ENCODE assay signal across 20 mouse cellular contexts in genomic region chr10:65912518-65912917, GRCm38 (mm10).
DNase-seq lines count a peak whose midpoint lies in the region; ATAC-seq and TF ChIP-seq lines count a peak whose summit lies in the region.
"Had no signal": no experiment of that assay in that cellular context is flagged by ENCODE, and none has a peak within 500 bp of the region (broad histone marks: within the 10 kb centered on the region; RNA-seq: fewer than 3 reads in every experiment).

No protein-coding gene starts in this region.

- no peak overlapping the region for H3K4me2 ChIP-seq in stomach, postnatal 0 days (replicated peaks; ENCODE audit: low read depth)
- H3K4me2 ChIP-seq: embryonic facial prominence, embryonic 12.5 days; forebrain, embryonic 12.5 days had no signal

- H3K9me3 ChIP-seq in stomach, postnatal 0 days (ENCODE audit: control insufficient read depth, low read length): no peaks in the 10 kb centered on the region
- H3K9me3 ChIP-seq: embryonic facial prominence, embryonic 10.5 days; embryonic facial prominence, embryonic 12.5 days; forebrain, embryonic 10.5 days; forebrain, embryonic 12.5 days had no signal

- intact Hi-C loops in gastrocnemius, postnatal 36 days (cut with DNase I): no loop called here

- no peak for TF ChIP-seq EP300 in stomach, postnatal 0 days (optimal IDR thresholded peaks at IDR 0.05)

- TF ChIP-seq CTCF in stomach, postnatal 0 days (IDR thresholded peaks at IDR 0.05; ENCODE audit: low read depth): no peak

- H3K9ac ChIP-seq in stomach, postnatal 0 days (ENCODE audit: low read length): no peak overlapping the region
- H3K9ac ChIP-seq: embryonic facial prominence, embryonic 12.5 days; forebrain, embryonic 12.5 days had no signal

- H3K36me3 ChIP-seq in stomach, postnatal 0 days (ENCODE audit: control insufficient read depth, insufficient read depth, low read length): no peaks in the 10 kb centered on the region
- H3K36me3 ChIP-seq: embryonic facial prominence, embryonic 10.5 days; embryonic facial prominence, embryonic 12.5 days; forebrain, embryonic 10.5 days; forebrain, embryonic 12.5 days had no signal

- H3K4me3 ChIP-seq in stomach, postnatal 0 days (ENCODE audit: low read depth, low read length): no peak overlapping the region
- H3K4me3 ChIP-seq: embryonic facial prominence, embryonic 10.5 days; embryonic facial prominence, embryonic 12.5 days; forebrain, embryonic 10.5 days; forebrain, embryonic 12.5 days had no signal

- H3K27ac ChIP-seq in stomach, postnatal 0 days (replicated peaks): no peak overlapping the region
- H3K27ac ChIP-seq: embryonic facial prominence, embryonic 10.5 days; embryonic facial prominence, embryonic 12.5 days; forebrain, embryonic 10.5 days; forebrain, embryonic 12.5 days had no signal

- no peaks in the 10 kb centered on the region for H3K4me1 ChIP-seq in stomach, postnatal 0 days (replicated peaks; ENCODE audit: control insufficient read depth, insufficient read depth)
- H3K4me1 ChIP-seq: embryonic facial prominence, embryonic 10.5 days; embryonic facial prominence, embryonic 12.5 days; forebrain, embryonic 12.5 days had no signal

- 83% methylated on average over 6 of the region's 6 CpGs for WGBS in stomach, postnatal 0 days

- no peaks in the 10 kb centered on the region for H3K27me3 ChIP-seq in stomach, postnatal 0 days (ENCODE audit: control insufficient read depth, insufficient read depth, low read length)
- H3K27me3 ChIP-seq: embryonic facial prominence, embryonic 12.5 days; forebrain, embryonic 12.5 days had no signal

- DNase-seq in layer of hippocampus, adult 9-10 months (ENCODE audit: low spot score): peak; percentile 4
- DNase-seq in layer of hippocampus, postnatal 25 days (ENCODE audit: extremely low spot score in 1 of 2, low spot score in 1 of 2): no peak
- peak; percentile 51 for DNase-seq in brain, adult 2 months (ENCODE audit: low read depth, low spot score)
- peak; percentile 9 for DNase-seq in fibroblast of lung, adult 2 months (ENCODE audit: low read depth)
- no peak for DNase-seq in gastrocnemius, postnatal 36 days
- no peak for DNase-seq in stomach, postnatal 0 days (ENCODE audit: low spot score)
- DNase-seq: adrenal gland, adult 2 months; adrenal gland, postnatal 10 days; adrenal gland, postnatal 25 days; cerebellum, adult 11-12 months; cerebellum, adult 2 months; cerebellum, adult 9-10 months; cerebellum, postnatal 10 days; cerebellum, postnatal 25 days had no signal

- ATAC-seq in stomach, postnatal 0 days (ENCODE audit: low FRiP score, low TSS enrichment): no peak
- ATAC-seq: forebrain, embryonic 14.5 days; forebrain, embryonic 16.5 days had no signal

Comparison
In these comparisons a context has a peak if more than half of its experiments do, and no peak if none do; other contexts are left out.
1. DNase-seq: peak in layer of hippocampus, adult 9-10 months (single experiment), brain, adult 2 months (single experiment) and fibroblast of lung, adult 2 months (single experiment); none in layer of hippocampus, postnatal 25 days (0 of 2), gastrocnemius, postnatal 36 days (0 of 2) and stomach, postnatal 0 days (single experiment).